Mouse (Mus musculus) ES-Bruce4 (cell line): ENCODE measurements around the gene Tarm1.

Experiments
- CTCF ChIP-seq: IDR thresholded peaks from one replicate; pipeline ENCODE4 v1.8.1; 2011; ENCODE audit warnings: low read depth, low read length
- EP300 ChIP-seq: IDR thresholded peaks from 2 replicates; pipeline ENCODE4 v1.6.1; 2011; ENCODE audit warnings: low read depth, low read length; ENCODE audit not compliant: insufficient read depth
- POLR2A ChIP-seq: IDR thresholded peaks from one replicate; pipeline ENCODE4 v1.8.1; 2011; ENCODE audit warnings: low read length; ENCODE audit not compliant: insufficient read depth

GRCm38 (mm10) chr7:3439984-3440383, 62.4 kb downstream of the Tarm1 start:
- TF ChIP-seq CTCF (peak; percentile 3), EP300 (no peak), POLR2A (no peak)
